Mouse (Mus musculus) lung, postnatal 0 days (tissue): ENCODE data around the gene Sumo3. TPM values are rescaled to one million over a fixed set of nuclear protein-coding genes. Genes with fewer than 3 reads are reported as not detected.
A peak's percentile ranks its signal among the peaks of the same experiment; 100 is the strongest.

Experiments
- ATAC-seq: fragments of 200-750 bp; cut with Nextera tagmentation; 2 replicates; pipeline ENCODE4 v1.8.0; 2017; ENCODE audit warnings: moderate library complexity
- DNase-seq: peaks from one replicate; pipeline ENCODE4 v3.0.0-alpha.2; 2016; ENCODE audit warnings: low spot score
- H3K27ac ChIP-seq: fragments of 300-500 bp; sonication (generic); 2 replicates; pipeline ENCODE4 v1.5.1; 2014; ENCODE audit warnings: antibody characterized with exemption, mild to moderate bottlenecking, low read length, mixed read lengths
- H3K27me3 ChIP-seq: fragments of 300-500 bp; sonication (generic); replicated peaks from 2 replicates; pipeline ENCODE4 v1.6.1; 2014; ENCODE audit warnings: low read length, mixed read lengths; ENCODE audit not compliant: insufficient read depth
- H3K36me3 ChIP-seq: fragments of 300-500 bp; sonication (generic); 2 replicates; pipeline ENCODE4 v1.6.1; 2014; ENCODE audit warnings: low read length, mixed read lengths; ENCODE audit not compliant: insufficient read depth
- H3K4me1 ChIP-seq: fragments of 300-500 bp; sonication (generic); 2 replicates; pipeline ENCODE4 v1.6.1; 2014; ENCODE audit warnings: antibody characterized with exemption, low read depth, low read length, mixed read lengths; ENCODE audit not compliant: insufficient read depth
- H3K4me2 ChIP-seq: fragments of 300-500 bp; sonication (generic); replicated peaks from 2 replicates; pipeline ENCODE4 v1.6.1; 2014; ENCODE audit warnings: low read depth, mild to moderate bottlenecking, low read length, moderate library complexity, mixed read lengths
- H3K4me3 ChIP-seq: fragments of 300-500 bp; sonication (generic); 2 replicates; pipeline ENCODE4 v1.5.1; 2014; ENCODE audit warnings: low read depth, low read length
- H3K9ac ChIP-seq: fragments of 300-500 bp; sonication (generic); replicated peaks from 2 replicates; pipeline ENCODE4 v1.6.1; 2014; ENCODE audit warnings: low read depth, mild to moderate bottlenecking
- H3K9me3 ChIP-seq: fragments of 300-500 bp; sonication (generic); 2 replicates; pipeline ENCODE4 v1.6.1; 2016; ENCODE audit warnings: low read length, mixed read lengths
- CTCF ChIP-seq: IDR thresholded peaks from 2 replicates; pipeline ENCODE4 v1.5.1; 2016; ENCODE audit warnings: antibody characterized with exemption, mild to moderate bottlenecking
- EP300 ChIP-seq: IDR thresholded peaks from 2 replicates; pipeline ENCODE4 v1.6.1; 2016; ENCODE audit warnings: antibody characterized with exemption, mild to moderate bottlenecking, control low read depth
- WGBS: fragments of 180-500 bp; shearing (Covaris S2); extraction: QIAGEN DNeasy Blood & Tissue Kit; methylation state at CpG from one replicate; pipeline ENCODE4 v1.1.7; 2014; 5-methylcytosine and 5-hydroxymethylcytosine counted together
- polyA plus RNA-seq: library from polyadenylated mRNA; unstranded; fragments of >200 nt; fragmentation: Nextera tagmentation; extraction: Ambion mirVana; gene quantifications from 2 replicates; pipeline ENCODE4 v1.2.1, GENCODE M21; 2015

Sumo3 gene
- polyA plus RNA-seq, 1 experiment from 2014 or later, result 209 TPM

DNA sequence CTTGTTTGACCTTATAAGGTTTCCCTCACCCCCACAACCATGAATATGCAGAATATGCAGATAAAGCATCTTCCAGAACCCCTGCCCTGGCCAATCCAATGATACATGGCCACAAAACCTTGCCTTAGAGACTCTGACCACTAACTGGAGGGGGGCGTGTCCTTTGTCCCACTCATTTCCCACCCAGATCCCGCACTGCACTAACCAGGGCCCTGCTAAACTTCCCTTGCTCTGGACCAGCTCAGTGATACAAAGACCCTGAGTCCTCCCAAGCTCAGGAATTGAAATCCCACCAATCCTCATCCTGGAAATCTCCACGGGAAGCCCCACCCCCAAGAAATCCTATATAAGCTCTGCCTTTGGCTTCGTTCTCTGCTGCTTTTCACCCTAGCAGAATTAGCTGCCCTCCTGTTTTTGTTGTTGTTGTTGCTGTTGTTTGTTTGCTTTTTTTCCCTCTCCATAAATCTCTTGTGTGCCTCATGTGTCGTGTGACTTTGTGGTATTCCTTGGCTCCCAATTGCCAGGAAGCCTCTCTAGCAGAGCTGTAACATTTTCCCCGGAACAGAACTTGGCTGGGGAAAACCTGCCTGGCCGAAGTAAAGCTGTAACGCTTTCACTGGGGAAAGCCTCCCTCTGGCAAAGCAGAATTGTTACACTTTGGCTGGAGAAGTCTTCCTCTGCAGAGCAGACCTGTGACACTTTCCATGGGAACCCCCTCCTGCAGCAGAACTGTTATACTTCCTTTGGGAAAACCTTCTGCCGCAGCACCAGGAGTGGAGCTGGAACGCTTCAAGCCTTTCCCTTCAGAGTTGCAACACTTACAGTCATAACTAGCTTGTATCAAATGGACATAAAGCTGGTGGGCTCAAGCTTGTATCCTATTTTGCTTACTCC, 25.6 kb upstream of the Sumo3 start:
- no peaks in the 10 kb centered on the region for H3K27me3 ChIP-seq
- no peak overlapping the region for H3K4me2 ChIP-seq
- no peaks in the 10 kb centered on the region for H3K9me3 ChIP-seq
- 55% methylated on average over 10 of the region's 10 CpGs for WGBS
- H3K9ac ChIP-seq, result no peak overlapping the region
- TF ChIP-seq CTCF (no peak), EP300 (no peak)
- H3K4me1 ChIP-seq, result peaks cover 13% of the 10 kb centered on the region
- no peak overlapping the region for H3K27ac ChIP-seq
- no peaks in the 10 kb centered on the region for H3K36me3 ChIP-seq
- DNase-seq, result no peak
- no peak overlapping the region for H3K4me3 ChIP-seq
- no peak for ATAC-seq

GRCm38 (mm10) chr10:77581023-77581407, 24.9 kb upstream of the Sumo3 start:
- H3K36me3 ChIP-seq, result no peaks in the 10 kb centered on the region
- H3K9ac ChIP-seq, result no peak overlapping the region
- peak overlapping the region; percentile 58; the same call in 1 of the 2 replicates for H3K4me3 ChIP-seq
- H3K27me3 ChIP-seq, result no peaks in the 10 kb centered on the region
- TF ChIP-seq CTCF (no peak), EP300 (no peak)
- WGBS, result 4% methylated on average over 8 of the region's 8 CpGs
- H3K4me1 ChIP-seq, result peaks cover 13% of the 10 kb centered on the region
- no peak for DNase-seq
- peak overlapping the region; percentile 72 for H3K4me2 ChIP-seq
- ATAC-seq, result no peak
- H3K9me3 ChIP-seq, result no peaks in the 10 kb centered on the region
- peak overlapping the region; percentile 60; the same call in 1 of the 2 replicates for H3K27ac ChIP-seq

- Histone ChIP-seq H3K36me3 (no peaks in the 10 kb centered on the region), H3K27me3 (no peaks in the 10 kb centered on the region), H3K4me1 (peaks cover 13% of the 10 kb centered on the region), H3K9ac (peak within 1 kb of the TSS; percentile 59), H3K27ac (peak within 1 kb of the TSS; percentile 97), H3K9me3 (no peaks in the 10 kb centered on the region), H3K4me2 (peak within 1 kb of the TSS; percentile 72), H3K4me3 (peak within 1 kb of the TSS; percentile 58)
- peak; percentile 100 for DNase-seq
- ATAC-seq, result peak; percentile 95
- no peak for TF ChIP-seq EP300
- TF ChIP-seq CTCF, result no peak
- WGBS, result 1% methylated on average over 64 of the region's 64 CpGs
These were observed 24.3 kb upstream of the Sumo3 start, which contains the start of gene Pttg1ip for GRCm38 (mm10) chr10:77581408-77582284. Gene Pttg1ip, plus strand, starts transcription at chr10:77581720.

DNA sequence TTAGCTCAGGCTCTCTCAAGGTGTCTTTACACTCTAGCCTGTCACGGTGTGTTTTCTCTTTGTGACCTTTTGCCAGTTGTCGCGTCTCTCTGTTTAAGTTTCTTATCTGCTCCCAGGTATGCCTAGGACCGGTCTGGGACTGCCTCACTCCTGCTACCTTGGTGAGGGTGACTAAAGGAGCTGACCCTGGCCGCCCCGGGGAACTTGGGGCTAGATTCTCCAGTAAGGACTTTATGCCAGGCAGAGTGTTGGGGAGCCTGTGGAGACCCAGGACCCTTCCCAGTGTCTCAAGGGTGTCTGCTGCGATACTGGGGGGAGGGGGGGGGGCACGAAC, 23.6 kb upstream of the Sumo3 start:
- ATAC-seq, result no peak
- TF ChIP-seq EP300 (no peak), CTCF (no peak)
- H3K36me3 ChIP-seq, result no peaks in the 10 kb centered on the region
- DNase-seq, result no peak
- H3K27me3 ChIP-seq, result no peaks in the 10 kb centered on the region
- H3K27ac ChIP-seq, result peak overlapping the region; percentile 97
- H3K9ac ChIP-seq, result peak overlapping the region; percentile 59
- no peaks in the 10 kb centered on the region for H3K9me3 ChIP-seq
- H3K4me2 ChIP-seq, result peak overlapping the region; percentile 72
- peak overlapping the region; percentile 58 for H3K4me3 ChIP-seq
- H3K4me1 ChIP-seq, result peaks cover 13% of the 10 kb centered on the region
- 5% methylated on average over 8 of the region's 8 CpGs for WGBS

GRCm38 (mm10) chr10:77583795-77584422, 22.0 kb upstream of the Sumo3 start:
- Histone ChIP-seq H3K9me3 (no peaks in the 10 kb centered on the region), H3K27me3 (no peaks in the 10 kb centered on the region), H3K27ac (peak overlapping the region; percentile 47; the same call in 1 of the 2 replicates), H3K4me1 (peaks cover 13% of the 10 kb centered on the region), H3K4me2 (no peak overlapping the region; the same call in 1 of the 2 replicates), H3K36me3 (no peaks in the 10 kb centered on the region), H3K9ac (no peak overlapping the region), H3K4me3 (no peak overlapping the region; the same call in 1 of the 2 replicates)
- 52% methylated on average over 10 of the region's 10 CpGs for WGBS
- DNase-seq (peak; percentile 78), ATAC-seq (peak; percentile 44)
- TF ChIP-seq CTCF (no peak), EP300 (peak; percentile 90)

GRCm38 (mm10) chr10:77586637-77587036, 19.3 kb upstream of the Sumo3 start:
- Histone ChIP-seq H3K36me3 (no peaks in the 10 kb centered on the region), H3K9ac (no peak overlapping the region), H3K27me3 (no peaks in the 10 kb centered on the region), H3K4me2 (no peak overlapping the region), H3K27ac (no peak overlapping the region), H3K4me1 (peaks cover 13% of the 10 kb centered on the region), H3K9me3 (no peaks in the 10 kb centered on the region), H3K4me3 (no peak overlapping the region)
- DNase-seq (no peak), ATAC-seq (no peak)
- TF ChIP-seq EP300 (no peak), CTCF (no peak)
- WGBS, result 88% methylated on average over 3 of the region's 3 CpGs
